Mouse (Mus musculus) thymus, postnatal 14 days (tissue): Measurements from ENCODE around the gene Spam1.

ENCODE experiments used
- DNase-seq: peaks from one replicate; pipeline ENCODE4 v3.0.0; 2021

The Spam1 gene

DNA sequence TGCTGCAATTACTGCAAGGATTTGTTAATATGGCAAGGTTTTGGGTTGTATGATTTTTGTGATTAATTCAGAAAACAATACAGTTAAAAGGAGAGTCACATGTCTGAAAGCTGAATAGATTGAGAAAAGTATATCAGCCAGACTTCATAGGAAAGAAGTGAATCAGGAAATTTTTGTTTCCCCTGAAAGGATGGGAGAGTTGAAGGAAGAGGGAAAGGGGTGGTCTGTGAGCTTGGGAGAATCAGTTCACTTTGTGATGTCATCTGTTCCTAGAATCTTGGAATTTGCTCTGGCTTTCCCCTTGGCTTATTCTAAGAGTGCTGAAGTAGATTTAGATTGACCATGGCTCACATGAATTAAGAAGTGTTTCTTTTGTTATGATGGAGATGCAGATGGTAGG lies at the start of gene Spam1:
Gene Spam1 (plus strand): TSS at position 301 of the 400 bp plus-strand sequence.
- no peak for DNase-seq

DNA sequence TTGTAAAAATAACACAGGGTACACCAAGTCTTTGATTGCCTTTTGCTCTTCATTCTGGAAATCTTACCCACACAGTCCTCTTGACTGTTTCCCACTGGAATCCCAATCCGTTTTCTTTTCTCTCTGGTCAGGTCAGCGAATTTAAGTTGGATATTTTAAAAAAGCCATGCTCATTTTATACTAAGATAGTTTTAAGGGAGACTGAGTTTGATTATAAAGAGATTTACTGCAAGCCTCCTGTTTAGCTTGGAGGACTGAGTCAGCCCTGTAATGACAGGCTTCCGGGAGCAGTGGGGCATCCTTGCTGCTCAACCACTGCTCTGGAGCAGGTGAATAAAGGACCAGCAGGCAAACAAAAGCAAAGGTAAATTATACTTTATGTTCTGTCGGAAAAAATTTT lies 43.0 kb upstream of the Spam1 start, which contains the start of gene Hyal4:
Gene Hyal4 (plus strand): TSS at position 301 of the 400 bp plus-strand sequence.
- no peak for DNase-seq

- DNase-seq, result no peak
These were observed 31.7 kb upstream of the Spam1 start for GRCm38 (mm10) chr6:24759281-24759680.

DNA sequence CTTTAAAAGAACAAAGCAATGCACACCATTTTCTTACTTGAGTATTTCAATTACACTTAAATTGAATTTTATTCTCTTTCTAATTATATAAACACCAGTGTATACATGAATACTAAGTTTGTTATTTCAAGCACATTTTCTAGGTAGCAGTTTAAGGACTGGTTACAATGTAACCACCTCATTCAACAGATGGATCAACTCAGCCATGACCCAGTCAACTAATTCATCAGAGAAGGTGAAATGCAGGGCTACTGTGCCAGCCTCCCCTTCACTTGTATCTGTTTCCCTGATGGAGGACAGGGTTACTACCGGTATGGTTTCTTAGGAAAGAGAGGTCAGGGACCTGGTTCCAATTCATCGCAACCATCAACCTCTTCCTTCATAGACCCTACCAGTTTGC lies 24.7 kb upstream of the Spam1 start:
- DNase-seq, result no peak

DNA sequence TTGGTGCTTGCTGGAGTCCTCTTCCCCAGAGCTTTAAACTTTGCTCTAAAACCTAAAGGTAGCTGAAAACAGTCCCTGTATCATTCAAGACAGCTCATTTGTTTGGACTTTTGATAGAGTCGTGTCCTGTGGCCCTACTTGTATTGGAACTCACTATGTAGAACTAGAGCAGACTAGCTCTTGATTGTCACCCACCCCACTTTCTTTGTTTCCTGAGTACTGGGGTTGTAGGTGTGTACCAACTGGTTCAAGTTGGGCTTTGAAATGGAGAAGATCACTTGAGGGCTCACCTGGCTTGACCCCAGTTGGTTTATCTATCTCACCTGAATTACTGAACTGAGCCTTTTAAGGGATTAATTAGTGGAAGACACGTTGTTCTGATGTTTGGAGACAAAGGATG lies 11.8 kb upstream of the Spam1 start:
- DNase-seq, result no peak

DNA sequence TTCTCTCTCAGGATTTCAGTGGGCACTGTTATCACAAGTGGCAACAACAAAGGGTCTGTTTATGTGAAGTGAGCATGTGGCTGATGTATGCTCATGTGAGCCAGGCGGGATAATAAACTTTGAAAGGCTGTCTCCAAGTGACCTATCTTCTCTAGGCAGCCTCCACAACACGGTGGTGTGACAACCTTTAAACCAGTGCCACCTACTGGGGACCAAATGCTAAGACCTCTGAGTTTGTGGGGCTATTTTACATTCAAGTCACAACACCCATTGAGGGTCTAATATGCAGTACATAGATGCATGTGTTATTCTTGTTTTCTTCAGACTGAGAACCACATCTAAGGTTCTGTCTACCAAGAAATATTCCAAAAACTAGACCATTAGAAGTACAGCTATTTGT lies 31.1 kb downstream of the Spam1 start:
- no peak for DNase-seq
